Mouse (Mus musculus) midbrain, embryonic 16.5 days (tissue): ENCODE results near the gene Mmp2. TPM values are rescaled to one million over a fixed set of nuclear protein-coding genes. Genes with fewer than 3 reads are reported as not detected.
A peak's percentile ranks its signal among the peaks of the same experiment; 100 is the strongest.
"Not testable (repeated sequence)": the region's sequence is repeated elsewhere in the genome, so short reads cannot be mapped to it uniquely, and the experiment has no call there.

ENCODE experiments used
- ATAC-seq: fragments of 200-750 bp; cut with Nextera tagmentation; 2 replicates; pipeline ENCODE4 v1.8.0; 2017; ENCODE audit warnings: moderate TSS enrichment
- H3K27ac ChIP-seq: fragments of 300-500 bp; sonication (generic); 2 replicates; pipeline ENCODE4 v1.5.1; 2014; ENCODE audit warnings: mild to moderate bottlenecking, low read length, mixed read lengths
- H3K27me3 ChIP-seq: fragments of 300-500 bp; sonication (generic); 2 replicates; pipeline ENCODE4 v1.6.1; 2014; ENCODE audit warnings: low read depth, low read length, mixed read lengths; ENCODE audit not compliant: control insufficient read depth, insufficient read depth
- H3K36me3 ChIP-seq: fragments of 300-500 bp; sonication (generic); 2 replicates; pipeline ENCODE4 v1.6.1; 2014; ENCODE audit warnings: mild to moderate bottlenecking, low read length, moderate library complexity, mixed read lengths; ENCODE audit not compliant: control insufficient read depth, insufficient read depth
- H3K4me1 ChIP-seq: fragments of 300-500 bp; sonication (generic); 2 replicates; pipeline ENCODE4 v1.6.1; 2014; ENCODE audit warnings: mild to moderate bottlenecking, low read length, mixed read lengths; ENCODE audit not compliant: control insufficient read depth, insufficient read depth
- H3K4me2 ChIP-seq: fragments of 300-500 bp; sonication (generic); 2 replicates; pipeline ENCODE4 v1.6.1; 2014; ENCODE audit warnings: mild to moderate bottlenecking, low read length, mixed read lengths
- H3K4me3 ChIP-seq: fragments of 300-500 bp; sonication (generic); 2 replicates; pipeline ENCODE4 v1.5.1; 2014; ENCODE audit warnings: low read depth, mild to moderate bottlenecking, low read length, moderate library complexity, mixed read lengths
- H3K9ac ChIP-seq: fragments of 300-500 bp; sonication (generic); 2 replicates; pipeline ENCODE4 v1.6.1; 2014; ENCODE audit warnings: low read depth, low read length, mixed read lengths
- H3K9me3 ChIP-seq: fragments of 300-500 bp; sonication (generic); replicated peaks from 2 replicates; pipeline ENCODE4 v1.6.1; 2014; ENCODE audit warnings: mild to moderate bottlenecking, low read length, mixed read lengths; ENCODE audit not compliant: control insufficient read depth, poor library complexity, severe bottlenecking
- WGBS: fragments of 180-500 bp; shearing (Covaris S2); extraction: QIAGEN DNeasy Blood & Tissue Kit; methylation state at CpG from one replicate; pipeline ENCODE4 v1.1.7; 2014; 5-methylcytosine and 5-hydroxymethylcytosine counted together
- polyA plus RNA-seq: library from polyadenylated mRNA; unstranded; fragments of >200 nt; fragmentation: Nextera tagmentation; extraction: Ambion mirVana; gene quantifications from 2 replicates; pipeline ENCODE4 v1.2.1, GENCODE M21; 2015

Gene Mmp2
- 17.7 and 17.8 TPM in 2 replicates for polyA plus RNA-seq

DNA sequence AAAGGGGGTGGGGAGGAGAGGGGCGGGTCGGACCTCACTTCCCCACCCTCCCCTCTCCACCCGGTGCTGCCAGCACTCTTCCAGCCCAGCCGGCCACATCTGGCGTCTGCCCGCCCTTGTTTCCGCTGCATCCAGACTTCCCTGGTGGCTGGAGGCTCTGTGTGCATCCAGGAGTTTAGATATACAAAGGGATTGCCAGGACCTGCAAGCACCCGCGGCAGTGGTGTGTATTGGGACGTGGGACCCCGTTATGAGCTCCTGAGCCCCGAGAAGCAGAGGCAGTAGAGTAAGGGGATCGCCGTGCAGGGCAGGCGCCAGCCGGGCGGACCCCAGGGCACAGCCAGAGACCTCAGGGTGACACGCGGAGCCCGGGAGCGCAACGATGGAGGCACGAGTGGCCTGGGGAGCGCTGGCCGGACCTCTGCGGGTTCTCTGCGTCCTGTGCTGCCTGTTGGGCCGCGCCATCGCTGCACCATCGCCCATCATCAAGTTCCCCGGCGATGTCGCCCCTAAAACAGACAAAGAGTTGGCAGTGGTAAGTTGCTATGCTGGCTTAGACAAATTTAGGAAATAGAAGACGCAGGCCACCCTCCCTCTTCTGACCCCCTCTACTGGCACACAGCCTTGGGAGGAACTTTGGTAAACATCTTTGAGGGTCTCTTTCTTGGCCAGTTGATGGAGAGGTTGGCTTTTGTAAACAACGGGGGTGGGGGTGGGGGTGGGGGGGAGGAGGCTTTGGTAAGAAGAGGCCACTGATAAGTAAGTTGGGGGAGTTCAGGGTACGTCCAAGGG, at the start of gene Mmp2:
Mmp2 (plus strand) TSS at position 49 of the 792 bp plus-strand sequence.
- Histone ChIP-seq H3K4me3 (peak within 1 kb of the TSS; percentile 47), H3K9me3 (no peaks in the 10 kb centered on the region), H3K36me3 (no peaks in the 10 kb centered on the region), H3K27me3 (peaks cover 5% of the 10 kb centered on the region; the same call in 1 of the 2 replicates), H3K27ac (0 out of 2 replicates have a peak within 1 kb of the TSS, but pooled peaks have one; percentile 23), H3K4me2 (peak within 1 kb of the TSS; percentile 83), H3K9ac (peak within 1 kb of the TSS; percentile 70), H3K4me1 (peaks cover 8% of the 10 kb centered on the region; the same call in 1 of the 2 replicates)
- peak; percentile 28; the same call in 1 of the 2 replicates for ATAC-seq
- WGBS = 2% methylated on average over 36 of the region's 37 CpGs

DNA sequence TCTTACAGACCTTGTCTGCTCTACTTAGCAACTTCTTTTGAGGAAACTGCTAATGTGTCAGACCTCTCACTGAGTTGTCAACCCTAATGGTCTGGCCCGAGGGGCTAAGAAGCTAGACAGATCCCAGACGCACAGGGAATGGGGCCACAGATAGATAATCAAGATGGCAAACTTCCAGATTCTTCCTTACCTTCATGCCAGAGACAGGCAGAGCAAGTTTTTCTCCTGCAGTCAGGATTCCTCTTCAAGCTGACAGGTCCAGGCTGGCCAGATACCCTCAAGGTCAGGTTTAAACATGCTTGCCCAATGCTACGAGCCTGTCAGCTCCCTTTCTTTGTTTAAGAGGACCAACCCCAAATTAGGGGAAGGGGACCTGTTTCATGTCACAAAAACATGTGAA, 46.1 kb upstream of the Mmp2 start:
- no peaks in the 10 kb centered on the region for H3K4me1 ChIP-seq
- H3K36me3 ChIP-seq = no peaks in the 10 kb centered on the region
- H3K27me3 ChIP-seq = no peaks in the 10 kb centered on the region
- H3K9me3 ChIP-seq = no peaks in the 10 kb centered on the region; the same call in 1 of the 2 replicates
- H3K9ac ChIP-seq = no peak overlapping the region
- no peak overlapping the region for H3K4me3 ChIP-seq
- H3K4me2 ChIP-seq = no peak overlapping the region
- ATAC-seq = no peak
- H3K27ac ChIP-seq = no peak overlapping the region
- 74% methylated on average over 3 of the region's 3 CpGs for WGBS

DNA sequence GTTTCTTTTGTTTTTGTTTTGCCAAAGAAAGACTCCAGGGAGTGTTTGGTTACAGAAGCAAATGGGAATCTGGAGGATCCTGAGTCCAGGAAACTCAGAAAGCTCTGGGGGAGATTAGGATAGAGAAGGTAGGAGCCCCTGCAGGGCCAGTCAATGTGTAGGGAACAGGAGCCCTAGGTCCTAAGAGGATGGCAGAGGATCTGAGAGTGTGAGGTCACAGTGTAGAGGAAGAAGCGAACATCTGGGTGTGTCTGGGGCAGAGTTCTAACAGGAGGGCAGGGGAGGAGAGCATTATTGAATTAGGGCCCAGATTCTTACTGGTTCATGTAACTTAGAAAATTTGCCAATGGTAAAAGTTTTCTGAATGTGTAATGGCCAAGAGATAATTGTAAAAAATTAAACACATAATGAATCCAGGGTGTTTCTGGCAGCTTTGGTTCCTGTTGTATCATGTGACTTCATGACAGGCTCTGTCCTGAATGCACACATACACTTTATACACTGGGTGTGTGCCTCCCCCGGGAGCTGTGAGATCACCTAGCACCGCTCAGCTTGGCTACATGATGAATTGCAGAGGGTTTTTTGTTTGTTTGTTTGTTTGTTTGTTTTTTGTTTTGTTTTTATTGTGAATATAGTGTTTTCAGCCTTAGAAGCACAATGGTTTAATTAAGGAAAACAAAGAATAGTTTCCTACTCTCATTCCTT, 43.0 kb upstream of the Mmp2 start:
- Histone ChIP-seq H3K36me3 (no peaks in the 10 kb centered on the region), H3K4me3 (no peak overlapping the region), H3K27ac (no peak overlapping the region), H3K27me3 (no peaks in the 10 kb centered on the region), H3K9me3 (no peaks in the 10 kb centered on the region; the same call in 1 of the 2 replicates), H3K4me1 (no peaks in the 10 kb centered on the region), H3K9ac (no peak overlapping the region), H3K4me2 (no peak overlapping the region)
- 62% methylated on average over 3 of the region's 3 CpGs for WGBS
- no peak for ATAC-seq

DNA sequence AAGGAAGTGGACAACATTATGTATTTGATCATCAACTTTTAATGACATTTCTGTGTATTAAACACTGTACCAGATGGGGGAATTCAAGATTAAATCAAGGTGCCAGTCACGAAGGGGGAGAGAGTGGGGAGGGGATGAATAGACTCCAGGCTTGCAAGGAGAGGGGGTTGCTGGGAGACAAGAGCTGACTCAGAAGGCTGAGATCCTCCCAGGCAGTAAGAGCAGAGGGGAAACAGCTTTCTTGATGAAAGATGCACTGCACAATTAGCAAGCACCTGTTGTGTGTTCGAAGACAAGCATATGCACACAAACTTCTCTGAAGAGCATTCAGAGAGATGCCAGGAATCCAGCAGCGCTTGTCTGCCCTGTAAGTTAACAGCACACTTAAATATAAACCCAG, 36.3 kb upstream of the Mmp2 start:
- Histone ChIP-seq H3K9ac (no peak overlapping the region), H3K4me1 (no peaks in the 10 kb centered on the region), H3K27me3 (no peaks in the 10 kb centered on the region), H3K36me3 (no peaks in the 10 kb centered on the region), H3K27ac (no peak overlapping the region), H3K9me3 (no peaks in the 10 kb centered on the region; the same call in 1 of the 2 replicates), H3K4me3 (no peak overlapping the region), H3K4me2 (no peak overlapping the region)
- no peak for ATAC-seq
- WGBS = 72% methylated on average over 3 of the region's 3 CpGs

DNA sequence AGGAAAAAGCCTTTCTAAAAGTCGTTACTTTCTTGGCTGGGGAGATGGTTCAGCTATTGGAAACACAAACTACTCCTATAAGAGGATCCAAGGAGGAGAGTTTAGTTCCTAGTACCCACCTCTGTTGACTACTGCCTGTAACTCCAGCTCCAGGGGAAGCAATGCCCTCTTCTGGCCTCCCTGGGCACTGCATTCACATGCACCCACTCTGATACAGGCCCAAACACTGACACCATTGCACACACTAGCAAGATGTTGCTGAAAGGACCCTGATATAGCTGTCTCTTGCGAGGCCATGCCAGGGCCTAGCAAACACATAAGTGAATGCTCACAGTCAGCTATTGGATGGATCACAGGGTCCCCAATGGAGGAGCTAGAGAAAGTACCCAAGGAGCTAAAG, 35.1 kb upstream of the Mmp2 start:
- WGBS = 91% methylated on average over 2 of the region's 2 CpGs

DNA sequence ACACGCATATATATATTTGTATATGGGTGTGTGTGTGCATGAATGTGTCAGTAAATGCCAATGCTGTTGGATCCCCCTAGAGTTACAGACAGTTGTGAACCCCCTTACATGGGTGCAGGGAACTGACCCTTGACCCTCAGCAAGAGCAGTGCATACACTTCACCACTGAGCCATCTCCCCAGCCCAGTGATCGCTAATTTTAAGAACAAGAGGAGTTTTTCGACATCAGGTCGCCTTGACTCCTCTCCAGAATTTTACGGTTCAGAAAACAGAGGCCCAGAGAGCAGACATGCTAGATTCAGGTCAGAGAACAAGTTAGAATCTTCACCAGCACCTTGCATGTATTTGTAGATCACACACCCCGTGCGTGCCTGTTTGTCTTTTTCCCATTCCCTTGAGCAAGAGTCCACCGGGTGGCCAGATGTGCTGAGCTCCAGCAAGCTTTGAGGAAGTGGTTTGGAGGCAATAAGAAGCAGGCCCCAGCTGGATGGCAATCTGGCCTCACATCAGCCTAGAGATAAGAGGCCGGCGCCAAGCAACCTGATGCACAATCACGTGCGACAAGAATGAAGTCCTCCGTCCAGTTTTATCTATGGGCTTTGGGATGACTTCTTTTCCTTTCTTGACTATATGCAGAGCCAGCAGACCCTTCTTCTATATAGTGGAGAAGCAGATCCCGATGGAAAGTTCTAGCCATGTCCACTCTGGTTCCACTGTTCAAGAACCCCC, 33.1 kb upstream of the Mmp2 start:
- no peaks in the 10 kb centered on the region for H3K4me1 ChIP-seq
- no peak overlapping the region for H3K27ac ChIP-seq
- H3K9ac ChIP-seq = no peak overlapping the region
- WGBS = 87% methylated on average over 14 of the region's 14 CpGs
- H3K9me3 ChIP-seq = no peaks in the 10 kb centered on the region
- no peaks in the 10 kb centered on the region for H3K36me3 ChIP-seq
- ATAC-seq = no peak
- H3K4me3 ChIP-seq = no peak overlapping the region
- no peaks in the 10 kb centered on the region for H3K27me3 ChIP-seq
- no peak overlapping the region for H3K4me2 ChIP-seq

More for the DNA sequence above, 35.1 kb upstream of the Mmp2 start:
- H3K4me3 ChIP-seq, H3K4me1 ChIP-seq, H3K9me3 ChIP-seq, H3K27me3 ChIP-seq, H3K9ac ChIP-seq, H3K4me2 ChIP-seq, H3K27ac ChIP-seq, ATAC-seq, H3K36me3 ChIP-seq: not testable (repeated sequence)

DNA sequence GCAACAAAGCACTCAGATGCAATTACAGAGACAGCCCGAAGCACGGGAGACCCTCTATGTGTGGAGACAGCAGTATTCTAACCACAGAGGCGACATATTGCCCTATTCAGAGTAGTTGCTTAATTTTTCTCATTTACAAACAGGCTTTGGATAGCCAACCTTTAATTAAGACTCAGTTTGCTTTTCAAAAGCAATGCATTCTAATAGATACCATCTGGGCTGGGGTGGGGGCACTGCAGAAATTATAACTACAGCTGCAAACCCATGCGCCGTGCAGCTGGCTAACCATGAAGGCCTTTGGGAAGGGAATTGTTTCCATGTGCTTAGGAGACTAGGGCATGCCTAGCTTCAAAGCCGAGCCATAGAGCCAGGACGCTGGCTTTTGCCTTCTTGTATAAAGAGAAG, 29.6 kb upstream of the Mmp2 start:
- Histone ChIP-seq H3K27ac (no peak overlapping the region), H3K9me3 (no peaks in the 10 kb centered on the region; the same call in 1 of the 2 replicates), H3K4me1 (peaks cover 4% of the 10 kb centered on the region), H3K36me3 (no peaks in the 10 kb centered on the region), H3K9ac (no peak overlapping the region), H3K4me3 (no peak overlapping the region), H3K27me3 (no peaks in the 10 kb centered on the region), H3K4me2 (no peak overlapping the region)
- ATAC-seq = no peak
- WGBS = 64% methylated on average over 7 of the region's 7 CpGs

DNA sequence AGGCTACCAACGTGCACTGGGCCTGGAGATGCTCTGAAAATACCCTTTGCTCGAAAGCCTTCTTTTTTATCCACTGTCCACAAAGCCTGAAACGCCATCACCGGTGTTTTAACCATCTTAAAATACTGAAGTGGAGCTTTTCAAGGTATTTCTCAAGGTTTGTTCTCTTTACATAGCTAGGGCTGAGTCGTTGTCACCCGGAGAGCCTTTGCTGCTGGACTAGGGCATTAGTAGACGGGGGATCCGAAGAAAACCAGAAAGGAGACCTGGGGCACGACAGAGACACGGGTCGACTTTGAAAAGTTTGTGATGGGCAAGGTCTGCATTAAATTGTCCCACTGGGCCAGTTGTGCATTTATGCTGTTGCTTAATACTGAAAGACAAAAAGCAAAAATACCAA, 27.7 kb upstream of the Mmp2 start:
- Histone ChIP-seq H3K9ac (no peak overlapping the region), H3K27me3 (no peaks in the 10 kb centered on the region), H3K4me1 (peaks cover 4% of the 10 kb centered on the region), H3K4me2 (no peak overlapping the region), H3K9me3 (no peaks in the 10 kb centered on the region; the same call in 1 of the 2 replicates), H3K4me3 (no peak overlapping the region), H3K36me3 (no peaks in the 10 kb centered on the region), H3K27ac (no peak overlapping the region)
- WGBS = 90% methylated on average over 11 of the region's 11 CpGs
- no peak for ATAC-seq
